Mouse (Mus musculus): ENCODE results near the gene Slc23a3. TPM values are rescaled to one million over a fixed set of nuclear protein-coding genes. Genes with fewer than 3 reads are reported as not detected.

The Slc23a3 gene
- not detected in 3 replicates for total RNA-seq (2017)

- no peak for ATAC-seq (replicated peaks; ENCODE audit: insufficient number of reproducible peaks, low FRiP score, low TSS enrichment, poor library complexity, severe bottlenecking)
Measured at GRCm38 (mm10) chr1:75133421-75134207, at the start of gene Slc23a3. Gene Slc23a3 (minus strand): TSS chr1:75133890.

GRCm38 (mm10) chr1:75182160-75182559 lies 48.5 kb upstream of the Slc23a3 start:
- ATAC-seq (replicated peaks; ENCODE audit: insufficient number of reproducible peaks, low FRiP score, low TSS enrichment, poor library complexity, severe bottlenecking): no peak

GRCm38 (mm10) chr1:75181377-75181870 lies 47.7 kb upstream of the Slc23a3 start:
- ATAC-seq (replicated peaks; ENCODE audit: insufficient number of reproducible peaks, low FRiP score, low TSS enrichment, poor library complexity, severe bottlenecking): no peak

GRCm38 (mm10) chr1:75180741-75181140 lies 47.1 kb upstream of the Slc23a3 start:
- no peak for ATAC-seq (replicated peaks; ENCODE audit: insufficient number of reproducible peaks, low FRiP score, low TSS enrichment, poor library complexity, severe bottlenecking)

- ATAC-seq (replicated peaks; ENCODE audit: insufficient number of reproducible peaks, low FRiP score, low TSS enrichment, poor library complexity, severe bottlenecking): peak; percentile 87
Measured at GRCm38 (mm10) chr1:75180105-75180590, 46.5 kb upstream of the Slc23a3 start, which contains the start of gene Abcb6. Gene Abcb6 (minus strand): TSS chr1:75180392.

GRCm38 (mm10) chr1:75179334-75180104 lies 45.8 kb upstream of the Slc23a3 start:
- ATAC-seq (replicated peaks; ENCODE audit: insufficient number of reproducible peaks, low FRiP score, low TSS enrichment, poor library complexity, severe bottlenecking): peak; percentile 27

GRCm38 (mm10) chr1:75168472-75169464 lies 35.1 kb upstream of the Slc23a3 start, which contains the start of gene Zfand2b:
Gene Zfand2b (plus strand): TSS chr1:75168646.
- ATAC-seq (replicated peaks; ENCODE audit: insufficient number of reproducible peaks, low FRiP score, low TSS enrichment, poor library complexity, severe bottlenecking): peak; percentile 91

GRCm38 (mm10) chr1:75168093-75168471 lies 34.4 kb upstream of the Slc23a3 start:
- no peak for ATAC-seq (replicated peaks; ENCODE audit: insufficient number of reproducible peaks, low FRiP score, low TSS enrichment, poor library complexity, severe bottlenecking)

GRCm38 (mm10) chr1:75160256-75160617 lies 26.5 kb upstream of the Slc23a3 start:
- ATAC-seq (replicated peaks; ENCODE audit: insufficient number of reproducible peaks, low FRiP score, low TSS enrichment, poor library complexity, severe bottlenecking): no peak

GRCm38 (mm10) chr1:75159540-75160255 lies 26.0 kb upstream of the Slc23a3 start:
- ATAC-seq (replicated peaks; ENCODE audit: insufficient number of reproducible peaks, low FRiP score, low TSS enrichment, poor library complexity, severe bottlenecking): no peak

GRCm38 (mm10) chr1:75158990-75159389 lies 25.3 kb upstream of the Slc23a3 start:
- no peak for ATAC-seq (replicated peaks; ENCODE audit: insufficient number of reproducible peaks, low FRiP score, low TSS enrichment, poor library complexity, severe bottlenecking)

- ATAC-seq (replicated peaks; ENCODE audit: insufficient number of reproducible peaks, low FRiP score, low TSS enrichment, poor library complexity, severe bottlenecking): no peak
Measured at GRCm38 (mm10) chr1:75155837-75156236, 22.1 kb upstream of the Slc23a3 start.

- ATAC-seq (replicated peaks; ENCODE audit: insufficient number of reproducible peaks, low FRiP score, low TSS enrichment, poor library complexity, severe bottlenecking): no peak
Measured at GRCm38 (mm10) chr1:75148727-75149126, 15.0 kb upstream of the Slc23a3 start.

GRCm38 (mm10) chr1:75147411-75148135 lies 13.9 kb upstream of the Slc23a3 start:
- ATAC-seq (replicated peaks; ENCODE audit: insufficient number of reproducible peaks, low FRiP score, low TSS enrichment, poor library complexity, severe bottlenecking): no peak

- ATAC-seq (replicated peaks; ENCODE audit: insufficient number of reproducible peaks, low FRiP score, low TSS enrichment, poor library complexity, severe bottlenecking): no peak
Measured at GRCm38 (mm10) chr1:75145589-75145988, 11.9 kb upstream of the Slc23a3 start.

GRCm38 (mm10) chr1:75142301-75143261 lies 8.9 kb upstream of the Slc23a3 start, which contains the start of the genes Cnppd1 and Retreg2:
Gene Cnppd1 (minus strand): TSS chr1:75142711.
Gene Retreg2 (plus strand): TSS chr1:75142778.
- peak; percentile 60 for ATAC-seq (replicated peaks; ENCODE audit: insufficient number of reproducible peaks, low FRiP score, low TSS enrichment, poor library complexity, severe bottlenecking)

Data from monocyte, adult 5-6 weeks (primary cell).